Mouse (Mus musculus) layer of hippocampus, postnatal 14 days (tissue): ENCODE measurements around the gene Ust. TPM values are rescaled to one million over a fixed set of nuclear protein-coding genes. Genes with fewer than 3 reads are reported as not detected.

Experiments used
- DNase-seq, 2 experiments: peaks; one replicate each; pipeline ENCODE4 v3.0.0; 2021 to 2022; ENCODE audit warnings: low spot score in 2 of 2, mixed read lengths in 1 of 2
- total RNA-seq, 2 experiments: library from RNA; stranded (reverse); gene quantifications; 2 replicates each; pipeline ENCODE4 v1.2.3; 2021

Gene Ust
- total RNA-seq, 2 experiments from 2014 or later: 69.9 to 72.9 TPM

- no peak for DNase-seq
These were observed 13.0 kb downstream of the Ust start for GRCm38 (mm10) chr10:8505346-8506246.

- no peak for DNase-seq
These were observed 13.8 kb downstream of the Ust start for GRCm38 (mm10) chr10:8504832-8505231.

- peak in 1 of 2 experiments; percentile 42 for DNase-seq
These were observed 19.4 kb downstream of the Ust start for GRCm38 (mm10) chr10:8498951-8499891.

GRCm38 (mm10) chr10:8495543-8496141 is 23.0 kb downstream of the Ust start:
- DNase-seq: no peak

GRCm38 (mm10) chr10:8491909-8492591 is 26.6 kb downstream of the Ust start:
- no peak for DNase-seq

GRCm38 (mm10) chr10:8487388-8487787 is 31.2 kb downstream of the Ust start:
- no peak for DNase-seq

- no peak for DNase-seq
These were observed 34.1 kb downstream of the Ust start for GRCm38 (mm10) chr10:8484487-8484886.

- peak; percentile 20 to 51 for DNase-seq
These were observed 35.8 kb downstream of the Ust start for GRCm38 (mm10) chr10:8482779-8483178.

GRCm38 (mm10) chr10:8479779-8480178 is 38.8 kb downstream of the Ust start:
- no peak for DNase-seq

GRCm38 (mm10) chr10:8477936-8478335 is 40.7 kb downstream of the Ust start:
- no peak for DNase-seq

- no peak for DNase-seq
These were observed 46.6 kb downstream of the Ust start for GRCm38 (mm10) chr10:8471995-8472394.

GRCm38 (mm10) chr10:8471012-8471411 is 47.6 kb downstream of the Ust start:
- DNase-seq: no peak

- no peak for DNase-seq
These were observed 49.1 kb downstream of the Ust start for GRCm38 (mm10) chr10:8469516-8469915.

GRCm38 (mm10) chr10:8468651-8469386 is 49.8 kb downstream of the Ust start:
- no peak for DNase-seq

GRCm38 (mm10) chr10:8465918-8466317 is 52.7 kb downstream of the Ust start:
- DNase-seq: no peak

GRCm38 (mm10) chr10:8465216-8465615 is 53.4 kb downstream of the Ust start:
- no peak for DNase-seq

- no peak for DNase-seq
These were observed 57.3 kb downstream of the Ust start for GRCm38 (mm10) chr10:8461372-8461771.

GRCm38 (mm10) chr10:8454711-8455110 is 63.9 kb downstream of the Ust start:
- no peak for DNase-seq

GRCm38 (mm10) chr10:8447681-8448080 is 70.9 kb downstream of the Ust start:
- DNase-seq: peak in 1 of 2 experiments; percentile 46

GRCm38 (mm10) chr10:8446972-8447371 is 71.7 kb downstream of the Ust start:
- DNase-seq: no peak
